Mouse (Mus musculus) thymus, postnatal 0 days (tissue): ENCODE measurements around the gene Prkrip1. TPM values are rescaled to one million over a fixed set of nuclear protein-coding genes. Genes with fewer than 3 reads are reported as not detected.
"Not testable (repeated sequence)": the region's sequence is repeated elsewhere in the genome, so short reads cannot be mapped to it uniquely, and the experiment has no call there.

Experiments
- DNase-seq: peaks from one replicate; pipeline ENCODE4 v3.0.0-alpha.2; 2015; ENCODE audit warnings: low spot score
- polyA plus RNA-seq: library from polyadenylated mRNA; unstranded; fragments of >200 nt; fragmentation: Nextera tagmentation; extraction: Ambion mirVana; gene quantifications from 2 replicates; pipeline ENCODE4 v1.2.1, GENCODE M21; 2015

Gene Prkrip1
- polyA plus RNA-seq, 1 experiment from 2014 or later = 60.0 TPM

- no peak for DNase-seq
These were observed 33.5 kb downstream of the Prkrip1 start for GRCm38 (mm10) chr5:136165246-136165645.

GRCm38 (mm10) chr5:136163807-136164474 lies 34.8 kb downstream of the Prkrip1 start:
- DNase-seq = no peak

DNA sequence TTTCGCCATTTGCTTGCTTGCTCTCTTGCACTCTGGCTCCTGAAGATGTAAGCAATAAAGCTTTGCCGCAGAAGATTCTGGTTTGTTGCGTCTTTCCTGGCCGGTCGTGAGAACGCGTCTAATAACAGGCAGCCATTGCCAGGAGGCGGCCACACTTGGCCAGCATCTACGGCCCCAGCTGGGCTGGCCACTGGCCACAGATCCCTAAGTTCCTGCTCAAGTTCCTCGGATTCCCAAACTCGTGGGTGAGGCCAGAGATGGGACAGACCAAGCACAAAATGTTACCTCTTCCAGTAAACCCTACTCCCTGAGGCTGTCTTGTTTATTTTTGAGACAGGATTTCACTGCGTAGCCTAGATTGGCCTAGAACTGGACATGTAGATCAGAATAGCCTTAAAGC lies 38.7 kb downstream of the Prkrip1 start:
- DNase-seq = not testable (repeated sequence)

- no peak for DNase-seq
These were observed 43.4 kb downstream of the Prkrip1 start for GRCm38 (mm10) chr5:136155399-136155798.

GRCm38 (mm10) chr5:136152365-136152764 lies 46.4 kb downstream of the Prkrip1 start:
- DNase-seq = no peak

DNA sequence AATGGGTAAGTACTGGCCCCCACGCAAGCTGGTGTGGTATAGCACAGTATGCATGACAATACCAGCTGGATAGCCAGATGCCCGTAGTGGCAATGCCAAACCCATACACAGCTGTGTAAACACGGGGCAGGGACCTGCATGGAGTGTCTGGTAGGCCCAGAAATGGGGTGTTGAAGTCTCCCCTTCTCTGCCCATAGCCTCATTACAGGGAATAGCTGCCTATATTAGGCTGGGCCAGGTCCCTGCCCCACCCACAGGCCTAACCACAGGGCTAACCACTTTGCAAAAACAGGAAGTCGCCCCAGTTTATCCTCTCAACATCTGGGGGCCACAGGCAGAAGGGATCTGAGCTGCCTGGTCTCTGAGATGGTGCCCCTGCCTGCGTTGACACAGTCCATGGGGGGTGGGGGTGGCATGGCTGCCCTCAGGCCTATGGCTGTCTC lies 49.6 kb downstream of the Prkrip1 start:
- peak; percentile 63 for DNase-seq

DNA sequence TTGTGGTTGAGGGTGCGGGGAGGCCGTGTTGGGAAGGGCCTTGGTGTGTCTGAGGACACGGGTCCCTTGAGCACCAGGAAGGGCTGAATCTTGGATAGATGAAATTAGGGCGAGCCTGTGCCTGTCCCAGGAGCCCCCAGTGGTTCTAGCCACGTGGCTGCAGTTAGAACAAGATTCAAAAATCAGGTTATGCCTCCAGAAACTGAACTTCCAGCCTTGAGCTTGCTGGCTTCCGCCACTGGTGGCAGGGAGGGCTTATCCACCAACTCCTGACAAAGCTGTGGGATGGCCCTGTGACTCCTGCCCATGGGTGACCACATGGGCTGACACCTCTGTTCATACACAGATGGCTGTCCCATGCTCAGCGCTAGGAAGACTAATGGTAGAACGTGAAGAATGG lies 51.1 kb downstream of the Prkrip1 start:
- no peak for DNase-seq

DNA sequence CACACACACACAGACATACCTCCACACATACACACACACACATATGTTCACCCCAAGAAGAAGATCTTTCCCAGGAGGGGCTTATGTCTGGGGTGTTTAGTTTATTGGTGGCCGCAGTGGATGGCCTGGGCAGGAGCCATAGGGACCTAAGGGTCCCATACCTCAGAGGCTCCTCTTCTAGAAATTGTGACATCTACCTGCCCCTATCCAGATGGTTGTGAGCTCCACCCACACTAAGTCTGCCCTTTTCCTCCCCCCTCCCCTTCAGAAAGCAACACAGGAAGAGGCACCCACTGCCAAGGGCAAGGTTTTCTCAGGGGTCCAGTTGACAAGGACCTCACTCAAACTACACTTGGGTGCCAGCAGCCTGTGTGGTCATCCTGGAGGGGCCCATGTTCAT lies 51.8 kb downstream of the Prkrip1 start:
- DNase-seq = peak; percentile 71

DNA sequence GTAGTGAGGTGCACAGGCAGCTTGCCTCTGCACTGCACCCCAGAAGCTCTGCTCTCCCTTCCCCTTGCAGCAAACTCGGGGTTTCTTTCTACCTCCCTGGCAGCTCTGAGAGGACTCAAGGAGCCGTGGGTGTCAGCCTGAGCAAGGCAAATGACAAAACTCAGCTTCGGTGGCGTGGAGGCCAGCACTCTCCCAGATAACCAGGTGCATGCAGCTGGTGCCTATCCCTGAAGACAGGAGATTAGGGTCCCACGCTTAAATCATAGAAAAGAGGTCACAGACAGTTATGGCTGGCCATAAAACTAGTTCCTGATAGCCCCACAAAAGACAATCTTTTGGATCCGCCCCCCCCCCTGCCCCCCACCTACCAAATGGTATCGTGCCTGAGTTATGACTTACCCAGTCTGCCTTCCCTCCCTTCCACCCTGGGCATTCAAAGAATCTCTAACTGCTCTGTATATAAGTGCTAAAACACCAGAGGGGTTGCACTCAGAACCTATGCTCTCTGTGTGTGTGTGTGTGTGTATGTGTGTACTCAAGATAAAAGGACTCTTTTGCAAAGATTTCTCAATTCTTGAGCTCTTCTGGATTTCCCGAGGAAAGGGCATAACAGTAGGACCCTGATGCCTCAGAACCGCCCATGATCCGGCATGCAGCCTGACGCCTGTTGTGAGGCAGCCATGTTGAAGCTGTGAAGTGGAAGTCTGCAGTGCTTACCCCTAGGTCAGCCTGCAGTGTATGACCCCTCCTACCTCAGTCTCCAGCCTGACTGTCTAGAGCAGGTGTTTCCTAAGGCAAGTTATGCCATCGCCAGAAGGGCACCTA lies 53.9 kb downstream of the Prkrip1 start:
- DNase-seq = no peak

DNA sequence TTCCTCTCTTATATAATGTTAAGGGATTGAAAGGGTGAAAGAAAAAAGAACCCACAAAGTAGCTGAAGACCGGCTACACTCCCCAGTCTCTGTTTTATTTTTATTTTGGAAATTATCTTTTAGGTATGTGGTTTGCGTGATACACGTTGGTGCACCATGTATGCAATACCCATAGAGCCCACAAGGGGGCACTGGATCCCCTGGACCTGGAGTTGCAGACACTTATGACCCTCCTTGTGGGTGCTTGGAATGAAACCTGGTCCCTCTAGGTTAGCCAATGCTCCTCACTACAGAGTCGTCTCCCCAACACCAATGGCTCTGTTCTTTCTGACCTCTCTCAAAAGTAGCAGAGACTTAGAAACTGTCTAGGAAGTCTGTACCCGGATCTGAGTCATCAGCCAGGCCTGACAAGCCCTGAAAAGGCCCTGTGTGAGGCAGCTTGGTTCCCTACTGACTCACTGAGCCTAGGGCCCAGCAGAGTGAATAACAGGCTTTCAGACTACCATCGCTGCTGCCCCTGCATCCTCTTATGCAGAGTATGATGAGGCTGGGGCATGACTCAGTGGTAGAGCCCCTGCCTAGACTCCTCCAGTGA lies 55.5 kb downstream of the Prkrip1 start:
- no peak for DNase-seq

- no peak for DNase-seq
These were observed 56.0 kb downstream of the Prkrip1 start for GRCm38 (mm10) chr5:136142746-136143145.

GRCm38 (mm10) chr5:136140057-136140482 lies 58.7 kb downstream of the Prkrip1 start:
- DNase-seq = no peak

DNA sequence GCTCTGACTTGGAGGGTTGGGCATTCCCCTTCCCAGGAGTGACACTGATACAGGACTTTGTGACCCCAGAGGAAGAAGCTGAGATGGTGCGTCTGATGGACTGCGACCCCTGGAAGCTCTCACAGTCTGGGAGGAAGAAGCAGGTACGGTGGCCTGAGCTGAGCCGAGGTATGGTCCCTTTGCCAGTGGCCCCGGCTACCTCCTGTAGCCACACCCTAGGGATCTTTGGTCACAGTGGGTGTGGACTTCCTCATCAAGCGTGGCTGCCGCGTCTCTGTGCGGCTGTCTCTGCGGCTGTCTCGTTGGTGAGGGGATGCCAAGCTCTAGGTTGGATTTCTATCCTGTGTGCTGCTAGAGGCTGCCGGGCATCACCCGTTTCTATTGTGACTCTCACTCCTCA lies 59.4 kb downstream of the Prkrip1 start:
- DNase-seq = no peak

DNA sequence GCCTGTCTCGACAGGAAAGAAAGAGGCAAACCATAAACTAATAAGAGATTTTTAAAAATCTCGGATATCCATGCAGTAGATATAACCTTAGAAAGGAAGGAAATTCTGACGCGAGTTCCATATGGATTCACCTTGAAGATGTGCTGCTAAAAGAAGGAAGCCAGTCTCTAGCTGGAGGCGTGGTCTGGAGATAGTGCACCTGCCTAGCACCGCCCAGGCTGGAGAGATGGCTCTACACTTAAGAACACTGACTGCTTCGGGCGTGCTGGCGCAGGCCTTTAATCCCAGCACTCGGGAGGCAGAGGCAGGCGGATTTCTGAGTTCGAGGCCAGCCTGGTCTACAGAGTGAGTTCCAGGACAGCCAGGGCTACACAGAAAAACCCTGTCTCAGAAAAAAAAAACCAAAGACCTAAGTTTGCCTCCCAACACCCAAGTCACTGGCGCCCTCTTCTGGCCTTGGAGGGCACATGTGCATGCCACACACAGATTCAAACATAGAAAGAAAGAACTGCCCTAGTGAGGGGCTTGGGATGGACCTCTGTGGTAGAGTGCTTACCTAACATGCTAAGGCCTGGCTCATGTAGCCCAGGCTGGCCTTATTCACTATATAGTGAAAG lies 61.0 kb downstream of the Prkrip1 start:
- DNase-seq = peak; percentile 79

DNA sequence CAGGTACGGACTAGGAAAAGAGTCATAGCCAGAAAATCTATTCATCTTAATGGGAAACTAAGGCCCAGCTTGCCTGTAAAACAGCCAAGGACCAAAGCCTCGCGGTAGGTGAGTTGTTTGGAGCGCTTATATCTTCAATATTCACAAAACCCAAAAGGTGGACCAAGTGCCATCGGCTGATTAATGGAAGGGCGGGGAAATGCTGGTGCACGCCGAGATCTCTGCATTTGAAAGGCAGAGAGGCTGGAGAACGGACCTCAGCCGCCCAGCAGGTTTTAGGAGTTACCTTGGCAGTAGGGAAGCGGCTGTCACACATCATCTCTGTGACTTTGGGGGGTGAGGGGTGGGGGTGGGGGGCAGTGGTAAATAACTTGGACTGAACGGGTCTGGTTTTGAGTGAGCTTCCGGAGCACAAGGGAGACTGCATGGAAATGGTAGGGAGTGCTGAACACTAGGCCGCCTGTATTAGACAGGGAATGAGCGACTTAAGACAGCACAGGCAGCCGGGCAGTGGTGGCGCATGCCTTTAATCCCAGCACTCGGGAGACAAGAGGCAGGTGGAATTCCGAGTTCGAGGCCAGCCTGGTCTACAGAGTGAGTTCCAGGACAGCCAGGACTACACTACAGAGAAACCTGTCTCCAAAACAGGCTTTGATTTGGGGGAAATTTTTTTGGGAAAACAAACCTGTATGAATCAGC lies 62.3 kb downstream of the Prkrip1 start:
- DNase-seq = no peak

DNA sequence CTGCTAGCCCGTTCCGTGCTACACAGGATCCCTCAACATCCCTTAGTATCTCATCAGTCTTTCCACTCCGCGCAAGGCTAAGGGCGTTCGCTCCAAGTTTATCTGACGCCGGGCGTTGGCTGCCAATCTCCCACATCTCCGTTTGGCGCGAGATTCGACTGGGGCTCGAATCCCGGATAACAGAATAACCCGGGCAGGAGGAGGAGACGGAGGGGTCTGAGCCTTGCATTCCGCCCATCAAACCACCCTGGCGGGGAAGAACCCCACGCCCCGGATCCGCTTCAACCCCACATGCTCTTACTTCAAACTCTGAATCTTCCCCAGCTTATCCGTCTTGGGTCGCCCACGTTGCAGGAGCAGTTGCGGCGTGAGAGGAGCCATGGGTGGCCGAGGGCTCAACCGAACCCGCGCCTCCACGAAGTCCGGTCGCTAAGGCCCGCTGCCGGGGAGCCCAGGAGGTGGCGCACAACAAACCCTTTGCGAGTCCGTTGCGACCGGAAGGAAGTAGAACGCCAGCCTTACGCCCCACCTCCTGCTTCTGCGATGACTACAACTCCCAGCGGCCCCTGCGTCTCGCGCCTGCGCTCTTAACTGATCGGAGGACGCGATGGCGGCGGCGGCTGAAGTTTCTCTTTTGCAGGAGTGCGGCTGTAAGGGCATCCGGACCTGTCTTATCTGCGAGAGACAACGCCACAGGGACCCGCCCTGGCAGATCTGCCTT lies 63.0 kb downstream of the Prkrip1 start, which contains the start of the genes Lrwd1 and Alkbh4:
Gene Lrwd1 (minus strand): TSS at position 504 of the 721 bp plus-strand sequence.
Gene Alkbh4 (plus strand): TSS at position 576 of the 721 bp plus-strand sequence.
- DNase-seq = peak; percentile 97
